Comparison of ENCODE assay signal across 8 mouse cellular contexts in genomic region chr9:70678682-70679131, GRCm38 (mm10). TPM values are rescaled to one million over a fixed set of nuclear protein-coding genes. Genes with fewer than 3 reads are reported as not detected.
DNase-seq lines count a peak whose midpoint lies in the region; ATAC-seq lines count a peak whose summit lies in the region.

TSS of gene Adam10 (plus strand) at chr9:70678997.

- H3K4me1 ChIP-seq in hindbrain, embryonic 11.5 days (replicated peaks; ENCODE audit: control insufficient read depth, insufficient read depth, low read length) = no peaks in the 10 kb centered on the region

- H3K27me3 ChIP-seq in hindbrain, embryonic 11.5 days (ENCODE audit: control insufficient read depth, insufficient read depth, low read length) = no peaks in the 10 kb centered on the region

- peak; percentile 98 for DNase-seq in MN1 (ENCODE audit: low spot score)
- DNase-seq in cerebellum, adult 9-10 months = peak; percentile 99
- peak; percentile 93 to 98 for DNase-seq in frontal cortex, adult 2 months (ENCODE audit: extremely low spot score in 1 of 2, low spot score in 1 of 2)
- peak; percentile 99 for DNase-seq in hindbrain, embryonic 11.5 days (ENCODE audit: low spot score)
- peak; percentile 97 to 99 for DNase-seq in layer of hippocampus, postnatal 10 days (ENCODE audit: low spot score in 2 of 2)
- DNase-seq in lung, postnatal 10 days = peak; percentile 99
- DNase-seq in ovary, postnatal 36 days (ENCODE audit: low spot score) = peak; percentile 100
- peak; percentile 99 for DNase-seq in thymus, postnatal 25 days

- peak within 1 kb of the TSS; percentile 68 for H3K4me2 ChIP-seq in hindbrain, embryonic 11.5 days (replicated peaks; ENCODE audit: low read depth, low read length)

- peak within 1 kb of the TSS; percentile 96 for H3K4me3 ChIP-seq in hindbrain, embryonic 11.5 days (ENCODE audit: low read depth, low read length)

- H3K27ac ChIP-seq in hindbrain, embryonic 11.5 days (ENCODE audit: low read depth, low read length) = peak within 1 kb of the TSS; percentile 97

- no peaks in the 10 kb centered on the region for H3K9me3 ChIP-seq in hindbrain, embryonic 11.5 days (ENCODE audit: control insufficient read depth, low read length)

- under 1% methylated on average over 47 of the region's 48 CpGs for WGBS in hindbrain, embryonic 11.5 days

- peak within 1 kb of the TSS; percentile 96 for H3K9ac ChIP-seq in hindbrain, embryonic 11.5 days (ENCODE audit: low read depth, low read length)

- ATAC-seq in hindbrain, embryonic 11.5 days (ENCODE audit: low FRiP score) = peak; percentile 99

- no peaks in the 10 kb centered on the region for H3K36me3 ChIP-seq in hindbrain, embryonic 11.5 days (ENCODE audit: control insufficient read depth, insufficient read depth, low read length)

RNA-seq across cellular contexts. Expression of gene Adam10, which starts in this region (rescaled TPM):
- polyA plus RNA-seq in frontal cortex, adult 2 months (2012; rRNA removed) = 37.8 and 42.9 TPM in 2 replicates
- 64.9 and 65.5 TPM in 2 replicates for polyA plus RNA-seq in hindbrain, embryonic 11.5 days (2014; fragmentation: Nextera tagmentation; extraction: Ambion mirVana)
- 10 to 100 TPM; 77.1 to 79.6 TPM for total RNA-seq in layer of hippocampus, postnatal 10 days (2021)

Comparison
In these comparisons a context has a peak if more than half of its experiments do, and no peak if none do; other contexts are left out.
1. Peak in every context shown above with its lines: DNase-seq, ATAC-seq, H3K4me3 ChIP-seq and H3K27ac ChIP-seq.